Mouse (Mus musculus) embryonic facial prominence, embryonic 15.5 days (tissue): ENCODE results near the gene Fam181a. TPM values are rescaled to one million over a fixed set of nuclear protein-coding genes. Genes with fewer than 3 reads are reported as not detected.

Experiments
- ATAC-seq: fragments of 200-750 bp; cut with Nextera tagmentation; 2 replicates; pipeline ENCODE4 v1.8.0; 2017; ENCODE audit warnings: low read depth, moderate TSS enrichment; ENCODE audit not compliant: insufficient number of reproducible peaks, low FRiP score, low TSS enrichment
- H3K27ac ChIP-seq: fragments of 300-500 bp; sonication (generic); replicated peaks from 2 replicates; pipeline ENCODE4 v1.5.1; 2015; ENCODE audit warnings: mild to moderate bottlenecking, inconsistent platforms
- H3K27me3 ChIP-seq: fragments of 300-500 bp; sonication (generic); 2 replicates; pipeline ENCODE4 v1.6.1; 2015; ENCODE audit warnings: inconsistent platforms
- H3K36me3 ChIP-seq: fragments of 300-500 bp; sonication (generic); 2 replicates; pipeline ENCODE4 v1.6.1; 2015; ENCODE audit warnings: mild to moderate bottlenecking, inconsistent platforms
- H3K4me1 ChIP-seq: fragments of 300-500 bp; sonication (generic); 2 replicates; pipeline ENCODE4 v1.6.1; 2015; ENCODE audit warnings: inconsistent platforms
- H3K4me2 ChIP-seq: fragments of 300-500 bp; sonication (generic); replicated peaks from 2 replicates; pipeline ENCODE4 v1.6.1; 2015; ENCODE audit warnings: mild to moderate bottlenecking, inconsistent platforms
- H3K4me3 ChIP-seq: fragments of 300-500 bp; sonication (generic); replicated peaks from 2 replicates; pipeline ENCODE4 v1.5.1; 2015; ENCODE audit warnings: mild to moderate bottlenecking, inconsistent platforms
- H3K9ac ChIP-seq: fragments of 300-500 bp; sonication (generic); 2 replicates; pipeline ENCODE4 v1.6.1; 2015; ENCODE audit warnings: inconsistent platforms
- H3K9me3 ChIP-seq: fragments of 300-500 bp; sonication (generic); replicated peaks from 2 replicates; pipeline ENCODE4 v1.6.1; 2016; ENCODE audit warnings: inconsistent platforms
- WGBS: fragments of 180-500 bp; shearing (Covaris S2); methylation state at CpG from one replicate; pipeline ENCODE4 v1.1.7; 2015; 5-methylcytosine and 5-hydroxymethylcytosine counted together
- polyA plus RNA-seq: library from polyadenylated mRNA; unstranded; fragments of >200 nt; fragmentation: Nextera tagmentation; extraction: Ambion mirVana; gene quantifications from 2 replicates; pipeline ENCODE4 v1.2.1, GENCODE M21; 2015

The Fam181a gene
- 0.20 TPM in 1 of 2 replicates, not detected in the other for polyA plus RNA-seq

DNA sequence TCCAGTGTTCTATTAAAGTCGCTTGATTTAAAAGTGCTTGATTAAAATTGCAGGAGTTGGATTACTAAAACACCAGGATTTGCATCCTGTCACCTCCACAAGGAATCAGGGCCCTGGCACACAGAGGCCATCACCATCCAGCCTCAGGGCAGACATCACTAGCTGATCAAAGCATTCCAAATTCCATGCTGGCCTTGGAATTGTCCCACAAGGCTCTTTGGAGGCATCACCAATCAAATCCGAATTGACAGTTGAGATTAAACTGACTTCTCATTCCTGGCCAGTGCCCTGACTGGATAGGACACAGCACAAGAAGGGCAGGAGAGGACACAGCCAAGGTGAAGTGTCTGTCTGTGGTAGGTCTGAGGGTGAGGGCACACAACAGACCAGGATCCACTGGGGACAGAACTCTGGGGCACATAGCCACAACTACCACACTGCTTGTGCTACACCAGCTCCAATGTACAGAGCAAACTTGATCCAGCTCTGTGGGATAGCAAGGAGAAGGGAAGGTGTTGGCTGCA lies at the start of gene Fam181a:
Fam181a (plus strand) TSS at position 232 of the 524 bp plus-strand sequence.
- Histone ChIP-seq H3K4me3 (no peak within 1 kb of the TSS), H3K4me2 (no peak within 1 kb of the TSS), H3K36me3 (no peaks in the 10 kb centered on the region), H3K4me1 (peaks cover 5% of the 10 kb centered on the region), H3K9ac (no peak within 1 kb of the TSS), H3K27ac (no peak within 1 kb of the TSS), H3K27me3 (peaks cover 22% of the 10 kb centered on the region), H3K9me3 (no peaks in the 10 kb centered on the region)
- WGBS, result 67% methylated on average over 2 of the region's 2 CpGs
- no peak for ATAC-seq

DNA sequence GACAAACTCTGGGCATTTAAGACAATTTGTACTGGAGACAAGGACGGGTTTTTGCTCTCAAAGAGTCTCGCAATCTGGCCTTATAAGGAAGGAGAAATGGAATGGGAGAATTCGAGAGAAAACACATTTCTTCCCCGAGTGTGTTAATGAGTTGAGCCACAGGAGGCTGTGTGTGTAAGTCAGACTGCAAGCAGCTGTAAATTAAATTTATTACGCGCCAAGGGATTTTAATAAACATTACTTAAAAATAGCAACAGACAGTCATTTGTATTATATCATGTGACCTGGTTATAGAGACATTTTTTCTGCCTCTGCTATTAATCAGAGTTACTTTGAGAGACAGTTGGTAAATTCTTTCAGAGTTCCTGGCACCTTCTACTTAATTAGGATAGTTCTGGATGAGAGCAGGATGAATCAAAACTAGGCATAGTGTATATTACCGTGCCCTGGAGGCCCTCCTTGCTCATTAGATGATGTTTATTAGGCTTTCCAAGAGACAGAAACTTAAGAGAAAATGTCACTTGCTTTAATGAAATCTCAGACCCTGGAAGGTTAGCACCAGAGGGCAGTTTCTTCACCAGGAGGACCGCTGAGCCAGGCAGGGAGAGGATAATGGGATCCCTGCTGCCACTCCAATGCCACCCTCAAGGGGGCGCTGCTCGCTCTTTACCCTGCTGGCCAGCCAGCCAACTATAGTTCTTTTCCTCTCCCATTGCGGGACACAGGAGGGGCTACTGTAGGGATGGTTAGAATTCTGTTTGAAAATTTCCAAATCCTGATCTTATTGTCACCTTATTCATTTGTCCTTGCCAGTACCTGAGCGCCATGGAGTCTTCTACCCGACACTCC lies 48.5 kb upstream of the Fam181a start:
- H3K27ac ChIP-seq, result no peak overlapping the region
- H3K36me3 ChIP-seq, result no peaks in the 10 kb centered on the region
- 49% methylated on average over 13 of the region's 13 CpGs for WGBS
- no peaks in the 10 kb centered on the region for H3K4me1 ChIP-seq
- ATAC-seq, result no peak
- H3K4me3 ChIP-seq, result no peak overlapping the region
- no peak overlapping the region for H3K9ac ChIP-seq
- no peaks in the 10 kb centered on the region for H3K9me3 ChIP-seq
- no peaks in the 10 kb centered on the region for H3K27me3 ChIP-seq
- H3K4me2 ChIP-seq, result no peak overlapping the region

DNA sequence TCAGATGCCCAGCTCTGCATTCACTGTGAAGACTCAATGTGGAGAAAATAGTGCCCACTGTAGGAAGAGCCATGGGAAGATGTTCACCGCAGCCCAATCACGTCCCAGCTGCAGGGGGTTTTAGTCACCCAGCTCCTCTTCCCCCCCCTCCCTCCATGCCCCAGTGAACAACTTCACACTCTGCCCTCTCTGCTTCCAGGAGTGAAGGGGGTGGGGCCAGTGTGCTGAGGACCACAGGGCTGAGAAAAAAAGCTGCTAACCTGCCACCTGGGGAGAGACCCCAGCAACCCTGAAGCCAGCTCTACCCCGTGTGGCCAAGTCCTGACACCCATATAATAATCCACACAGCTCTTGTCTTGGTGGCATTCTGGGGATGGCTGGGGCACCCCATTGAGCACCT lies 44.2 kb upstream of the Fam181a start:
- Histone ChIP-seq H3K4me2 (no peak overlapping the region), H3K36me3 (no peaks in the 10 kb centered on the region), H3K4me1 (no peaks in the 10 kb centered on the region), H3K4me3 (no peak overlapping the region), H3K27ac (no peak overlapping the region), H3K27me3 (no peaks in the 10 kb centered on the region), H3K9me3 (no peaks in the 10 kb centered on the region), H3K9ac (no peak overlapping the region)
- 25% methylated on average over 3 of the region's 3 CpGs for WGBS
- no peak for ATAC-seq

- Histone ChIP-seq H3K27ac (no peak overlapping the region), H3K4me2 (no peak overlapping the region), H3K9me3 (no peaks in the 10 kb centered on the region), H3K4me3 (no peak overlapping the region), H3K9ac (no peak overlapping the region), H3K27me3 (no peaks in the 10 kb centered on the region), H3K4me1 (no peaks in the 10 kb centered on the region), H3K36me3 (no peaks in the 10 kb centered on the region)
- ATAC-seq, result no peak
- 74% methylated on average over 3 of the region's 3 CpGs for WGBS
Measured at GRCm38 (mm10) chr12:103272176-103272575, 38.6 kb upstream of the Fam181a start.

DNA sequence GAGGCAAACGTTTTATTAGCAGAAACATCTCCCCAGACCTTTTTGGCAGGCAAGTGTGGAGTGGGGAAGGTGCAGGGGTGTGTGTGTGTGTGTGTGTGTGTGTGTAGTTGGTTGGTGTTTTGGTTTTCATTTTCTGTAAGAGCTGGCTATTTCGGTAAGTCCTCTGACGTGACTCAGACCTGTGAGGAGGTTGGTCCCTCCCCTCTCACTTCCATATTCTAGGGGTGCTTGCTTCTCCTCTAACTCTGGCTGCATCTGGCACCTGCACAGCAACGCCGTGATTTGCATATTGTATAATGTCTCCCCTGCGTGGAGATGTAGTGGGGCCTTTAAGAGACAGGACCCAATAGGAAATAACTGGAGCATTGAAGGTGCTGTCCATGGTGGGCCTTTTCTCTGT lies 37.7 kb upstream of the Fam181a start:
- H3K4me3 ChIP-seq, result no peak overlapping the region
- no peak for ATAC-seq
- H3K4me2 ChIP-seq, result no peak overlapping the region
- no peaks in the 10 kb centered on the region for H3K9me3 ChIP-seq
- no peak overlapping the region for H3K27ac ChIP-seq
- no peak overlapping the region for H3K9ac ChIP-seq
- 52% methylated on average over 6 of the region's 6 CpGs for WGBS
- no peaks in the 10 kb centered on the region for H3K27me3 ChIP-seq
- no peaks in the 10 kb centered on the region for H3K4me1 ChIP-seq
- no peaks in the 10 kb centered on the region for H3K36me3 ChIP-seq

DNA sequence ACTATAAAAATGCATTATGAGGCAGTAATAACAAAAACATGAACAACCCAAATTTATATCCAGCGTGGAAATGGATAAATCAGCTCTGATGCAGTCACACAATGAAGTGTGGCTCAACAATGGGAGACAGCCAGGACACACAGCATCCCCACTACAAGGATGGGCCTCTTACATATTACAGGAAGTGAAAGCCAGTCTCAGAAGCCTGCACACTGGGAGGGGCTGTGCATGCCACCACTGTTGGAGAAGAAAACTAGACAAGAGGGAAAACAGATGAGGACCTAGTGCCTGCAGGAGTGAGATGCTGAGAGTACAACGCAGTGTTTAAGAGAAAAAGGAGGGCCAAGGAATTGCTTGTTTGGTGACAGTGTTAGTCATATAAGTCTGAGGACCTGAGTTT lies 37.0 kb upstream of the Fam181a start:
- Histone ChIP-seq H3K27me3 (no peaks in the 10 kb centered on the region), H3K9ac (no peak overlapping the region), H3K9me3 (no peaks in the 10 kb centered on the region), H3K36me3 (no peaks in the 10 kb centered on the region), H3K4me1 (no peaks in the 10 kb centered on the region), H3K4me3 (no peak overlapping the region), H3K4me2 (no peak overlapping the region), H3K27ac (no peak overlapping the region)
- 82% methylated on average over 2 of the region's 2 CpGs for WGBS
- no peak for ATAC-seq

DNA sequence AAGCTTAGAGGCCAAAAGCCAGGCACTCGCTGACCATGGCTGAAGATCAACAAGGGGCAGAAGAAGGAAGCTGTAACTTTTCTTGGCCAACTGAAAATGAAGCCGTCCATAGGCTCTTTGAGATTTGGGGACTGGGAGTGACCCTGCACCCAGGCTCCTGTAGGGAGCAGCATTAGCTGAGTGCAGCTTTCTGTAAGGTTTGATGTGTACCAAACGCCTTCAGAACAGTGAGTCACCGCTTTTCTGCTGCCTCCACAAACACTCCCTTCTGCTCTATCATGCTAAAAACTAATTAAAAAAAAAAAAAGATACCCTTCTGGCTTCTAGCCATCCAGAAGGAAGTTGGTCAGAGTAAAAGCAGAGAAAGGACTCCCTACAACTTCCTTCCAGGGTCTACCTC lies 34.4 kb upstream of the Fam181a start:
- no peaks in the 10 kb centered on the region for H3K36me3 ChIP-seq
- H3K27ac ChIP-seq, result no peak overlapping the region
- ATAC-seq, result no peak
- no peaks in the 10 kb centered on the region for H3K4me1 ChIP-seq
- H3K27me3 ChIP-seq, result no peaks in the 10 kb centered on the region
- H3K4me3 ChIP-seq, result no peak overlapping the region
- H3K9me3 ChIP-seq, result no peaks in the 10 kb centered on the region
- 74% methylated on average over 4 of the region's 4 CpGs for WGBS
- H3K9ac ChIP-seq, result no peak overlapping the region
- H3K4me2 ChIP-seq, result no peak overlapping the region

DNA sequence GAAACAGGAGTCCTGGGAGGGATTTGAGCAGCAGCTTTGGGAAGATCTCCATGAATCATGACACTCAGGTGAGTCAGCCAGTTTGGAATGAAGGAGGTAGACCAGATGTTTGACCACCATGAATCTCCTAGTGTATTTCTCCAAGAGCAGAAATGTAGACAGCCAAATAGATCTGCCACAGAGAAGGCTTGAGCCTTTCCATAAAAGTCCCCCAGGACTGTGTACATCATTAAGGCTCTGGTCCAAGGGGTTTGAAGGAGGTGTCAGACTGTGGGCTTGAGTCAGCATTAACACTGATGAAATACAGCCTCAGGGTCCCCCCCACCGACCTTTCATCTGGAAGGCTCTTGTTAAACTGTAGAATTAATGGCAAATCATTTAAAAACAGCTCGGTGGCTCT lies 29.3 kb upstream of the Fam181a start:
- H3K9ac ChIP-seq, result no peak overlapping the region

DNA sequence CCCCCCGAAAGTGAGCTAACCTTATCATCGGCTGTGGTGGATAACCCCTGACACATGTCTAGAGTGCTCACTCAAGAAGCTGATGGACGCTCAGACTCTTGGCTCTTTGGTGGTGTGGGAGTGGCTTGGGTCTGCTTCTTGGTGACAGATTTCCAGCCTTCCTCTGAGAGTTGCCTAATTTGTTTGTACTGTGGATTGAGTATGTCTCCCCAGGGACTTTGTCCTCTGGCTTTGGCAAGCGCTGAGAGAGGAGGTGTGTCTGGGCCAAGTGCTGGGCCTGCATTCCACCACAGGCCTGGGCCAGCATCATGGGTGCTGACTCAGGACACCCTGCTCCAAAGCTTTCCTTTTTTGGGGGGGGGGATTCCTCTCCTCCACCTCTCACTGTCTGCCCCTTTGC lies 28.9 kb upstream of the Fam181a start:
- Histone ChIP-seq H3K4me1 (no peaks in the 10 kb centered on the region), H3K27ac (no peak overlapping the region), H3K4me3 (no peak overlapping the region), H3K9me3 (no peaks in the 10 kb centered on the region), H3K4me2 (no peak overlapping the region), H3K9ac (no peak overlapping the region), H3K27me3 (no peaks in the 10 kb centered on the region), H3K36me3 (no peaks in the 10 kb centered on the region)
- no peak for ATAC-seq
- WGBS, result 50% methylated on average over 4 of the region's 4 CpGs

More for the DNA sequence above, 29.3 kb upstream of the Fam181a start:
- no peaks in the 10 kb centered on the region for H3K9me3 ChIP-seq
- H3K27me3 ChIP-seq, result no peaks in the 10 kb centered on the region
- H3K27ac ChIP-seq, result no peak overlapping the region
- no peak overlapping the region for H3K4me3 ChIP-seq
- H3K36me3 ChIP-seq, result no peaks in the 10 kb centered on the region
- no peak for ATAC-seq
- no peak overlapping the region for H3K4me2 ChIP-seq
- no peaks in the 10 kb centered on the region for H3K4me1 ChIP-seq
- whole genome bisulfite sequencing, result 54% methylated on average over 2 of the region's 2 CpGs

DNA sequence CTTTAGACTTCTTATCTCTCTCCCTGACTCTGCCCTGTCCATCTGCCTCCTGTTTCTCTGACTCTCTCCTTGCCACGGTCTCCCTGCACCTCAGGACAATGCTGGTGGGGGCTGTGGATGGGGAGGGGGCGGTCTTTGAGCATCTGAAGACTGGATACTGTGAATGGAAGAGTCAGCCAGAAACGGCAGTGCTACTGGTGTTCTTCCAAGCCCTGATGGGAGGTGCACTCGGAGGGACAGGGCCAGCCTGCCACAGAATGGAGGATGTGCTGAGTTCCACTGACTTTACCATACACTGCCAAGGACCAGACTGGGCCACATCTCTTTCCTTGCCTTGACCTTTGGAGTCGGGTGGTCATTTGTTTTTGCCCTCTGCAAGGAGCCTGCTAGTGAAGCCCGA lies 27.8 kb upstream of the Fam181a start:
- Histone ChIP-seq H3K27ac (no peak overlapping the region), H3K27me3 (no peaks in the 10 kb centered on the region), H3K9me3 (no peaks in the 10 kb centered on the region), H3K4me3 (no peak overlapping the region), H3K4me1 (no peaks in the 10 kb centered on the region), H3K36me3 (no peaks in the 10 kb centered on the region), H3K4me2 (no peak overlapping the region), H3K9ac (no peak overlapping the region)
- WGBS, result 62% methylated on average over 6 of the region's 6 CpGs
- ATAC-seq, result no peak

DNA sequence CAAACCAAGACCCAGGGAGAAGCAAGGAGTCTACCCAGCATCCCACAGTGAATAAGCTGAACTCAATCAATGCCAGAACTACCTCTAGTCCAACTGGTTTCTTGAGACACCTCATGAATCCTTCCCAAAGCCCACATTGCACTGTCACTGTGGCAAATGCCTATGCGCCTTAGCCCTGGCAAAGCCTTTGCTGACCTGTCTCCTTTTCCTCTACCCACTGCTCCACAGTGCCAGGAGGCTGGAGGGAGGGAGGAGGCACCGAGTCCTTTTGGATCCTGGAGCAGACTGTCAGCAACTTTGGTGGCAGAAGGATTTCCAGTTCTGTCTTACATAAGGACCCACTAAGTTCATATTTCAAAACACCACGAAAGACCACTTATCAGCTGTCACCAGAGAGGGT lies 27.4 kb upstream of the Fam181a start:
- no peak overlapping the region for H3K27ac ChIP-seq
- no peak overlapping the region for H3K4me2 ChIP-seq
- H3K4me1 ChIP-seq, result no peaks in the 10 kb centered on the region
- no peak for ATAC-seq
- no peak overlapping the region for H3K9ac ChIP-seq
- no peak overlapping the region for H3K4me3 ChIP-seq
- no peaks in the 10 kb centered on the region for H3K36me3 ChIP-seq
- H3K27me3 ChIP-seq, result no peaks in the 10 kb centered on the region
- no peaks in the 10 kb centered on the region for H3K9me3 ChIP-seq
- WGBS, result 77% methylated on average over 3 of the region's 3 CpGs

DNA sequence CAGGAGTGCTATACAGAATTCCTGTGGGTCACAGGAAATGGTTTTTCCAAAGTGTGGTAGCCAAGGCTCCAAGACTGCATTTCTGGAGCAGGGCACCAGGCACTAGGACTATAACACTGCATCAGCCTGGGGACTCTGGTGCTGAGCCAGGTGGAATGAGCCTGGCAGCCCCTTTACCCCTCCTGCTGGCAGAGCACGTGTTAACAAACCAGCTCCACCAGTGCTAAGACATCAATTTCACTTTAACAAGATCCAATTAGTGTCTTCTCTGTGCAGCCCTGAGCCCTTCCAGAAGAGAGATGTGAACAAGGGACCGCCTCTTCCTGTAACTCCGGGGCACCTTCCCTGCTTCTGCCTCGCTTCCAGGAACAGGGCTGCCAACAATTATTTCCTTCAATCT lies 23.5 kb upstream of the Fam181a start:
- H3K27me3 ChIP-seq, result no peaks in the 10 kb centered on the region
- ATAC-seq, result no peak
- no peaks in the 10 kb centered on the region for H3K36me3 ChIP-seq
- H3K4me2 ChIP-seq, result no peak overlapping the region
- 52% methylated on average over 4 of the region's 4 CpGs for WGBS
- no peak overlapping the region for H3K4me3 ChIP-seq
- H3K9ac ChIP-seq, result no peak overlapping the region
- H3K9me3 ChIP-seq, result no peaks in the 10 kb centered on the region
- no peak overlapping the region for H3K27ac ChIP-seq
- H3K4me1 ChIP-seq, result no peaks in the 10 kb centered on the region
